ENCODE assay signal across 9 mouse cellular contexts in the genomic region with DNA sequence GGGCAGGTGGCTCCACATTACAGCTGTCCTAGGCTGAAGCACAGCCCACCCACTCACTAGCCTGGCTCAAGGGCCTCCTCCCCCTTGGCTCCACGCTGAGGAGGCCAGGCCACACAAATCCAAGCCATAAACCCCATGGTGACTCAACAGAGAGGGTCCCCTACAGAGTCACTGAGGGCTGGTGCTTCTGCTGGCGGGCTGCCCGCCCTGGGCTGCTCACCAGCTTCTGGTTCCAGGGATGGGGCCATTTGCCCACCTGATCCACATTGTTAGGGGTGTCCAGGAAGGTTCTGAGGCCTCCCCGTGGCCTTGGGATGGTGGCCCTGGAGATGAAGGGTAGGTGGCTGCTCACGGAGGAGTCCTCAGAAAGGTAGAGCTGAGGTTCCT. TPM values are rescaled to one million over a fixed set of nuclear protein-coding genes. Genes with fewer than 3 reads are reported as not detected.
DNase-seq lines count a peak whose midpoint lies in the region; ATAC-seq lines count a peak whose summit lies in the region.
"Had no signal": no experiment of that assay in that cellular context is flagged by ENCODE, and none has a peak within 500 bp of the region (broad histone marks: within the 10 kb centered on the region; RNA-seq: fewer than 3 reads in every experiment).

No protein-coding gene starts in this region.

- no peaks in the 10 kb centered on the region for H3K27me3 ChIP-seq in kidney, embryonic 16.5 days (ENCODE audit: insufficient read depth, low read length)
- peaks cover 10% of the 10 kb centered on the region for H3K27me3 ChIP-seq in midbrain, embryonic 11.5 days (ENCODE audit: control insufficient read depth, insufficient read depth, low read length)

- H3K9ac ChIP-seq in kidney, embryonic 16.5 days (replicated peaks; ENCODE audit: low read length), result peak overlapping the region; percentile 48
- peak overlapping the region; percentile 37; the same call in 1 of the 2 replicates for H3K9ac ChIP-seq in midbrain, embryonic 11.5 days (ENCODE audit: low read length)

- H3K9me3 ChIP-seq in kidney, embryonic 16.5 days (ENCODE audit: low read length), result no peaks in the 10 kb centered on the region
- no peaks in the 10 kb centered on the region for H3K9me3 ChIP-seq in midbrain, embryonic 11.5 days (ENCODE audit: control insufficient read depth, low read length)

- peak overlapping the region; percentile 48 for H3K4me2 ChIP-seq in kidney, embryonic 16.5 days (replicated peaks; ENCODE audit: low read depth, low read length)
- peak overlapping the region; percentile 39 for H3K4me2 ChIP-seq in midbrain, embryonic 11.5 days

- no peak overlapping the region for H3K4me3 ChIP-seq in kidney, embryonic 16.5 days (ENCODE audit: low read length)
- no peak overlapping the region; the same call in 1 of the 2 replicates for H3K4me3 ChIP-seq in midbrain, embryonic 11.5 days (ENCODE audit: low read depth, low read length)

- H3K4me1 ChIP-seq in kidney, embryonic 16.5 days (ENCODE audit: insufficient read depth, low read length), result peaks cover 32% of the 10 kb centered on the region
- H3K4me1 ChIP-seq in midbrain, embryonic 11.5 days (ENCODE audit: control insufficient read depth, insufficient read depth, low read length), result peaks cover 25% of the 10 kb centered on the region

- H3K27ac ChIP-seq in kidney, embryonic 16.5 days (ENCODE audit: low read length), result peak overlapping the region; percentile 16; the same call in 1 of the 2 replicates
- H3K27ac ChIP-seq in midbrain, embryonic 11.5 days (ENCODE audit: low read depth, low read length), result peak overlapping the region; percentile 35

- ATAC-seq in kidney, embryonic 16.5 days (ENCODE audit: low FRiP score, low TSS enrichment), result 0 out of 2 replicates have a peak, but pooled peaks have one; percentile 1
- peak; percentile 18; the same call in 1 of the 2 replicates for ATAC-seq in midbrain, embryonic 11.5 days (ENCODE audit: low FRiP score)
- ATAC-seq in inflammation-experienced regulatory T-cells, adult 6 months, result no peak

- no peaks in the 10 kb centered on the region for H3K36me3 ChIP-seq in kidney, embryonic 16.5 days (ENCODE audit: insufficient read depth, low read length)
- H3K36me3 ChIP-seq in midbrain, embryonic 11.5 days (ENCODE audit: control insufficient read depth, insufficient read depth, low read length), result no peaks in the 10 kb centered on the region

- 61% methylated on average over 5 of the region's 5 CpGs for whole genome bisulfite sequencing in kidney, embryonic 16.5 days
- WGBS in midbrain, embryonic 11.5 days, result 38% methylated on average over 5 of the region's 5 CpGs

- no peak for DNase-seq in kidney, adult 18-20 months
- DNase-seq in cerebellum, postnatal 10 days, result peak; percentile 64 to 73
- DNase-seq in heart, postnatal 4 days, result peak; percentile 27
- DNase-seq in midbrain, embryonic 11.5 days (ENCODE audit: low spot score, missing footprints), result no peak
- DNase-seq in urinary bladder, adult 2 months (ENCODE audit: low spot score), result no peak
- DNase-seq in retina, embryonic 14.5 days (ENCODE audit: low spot score), result no peak

RNA-seq across cellular contexts. Expression of gene 1700001O22Rik, which starts 7.6 kb away (rescaled TPM):
- 5.1 and 5.2 TPM in 2 replicates for polyA plus RNA-seq in kidney, embryonic 16.5 days (2015; fragmentation: Nextera tagmentation; extraction: Ambion mirVana)
- total RNA-seq in heart, postnatal 4 days (2021), result 1 to 10 TPM; 2.6 to 4.0 TPM
- 1.5 and 2.5 TPM in 2 replicates for polyA plus RNA-seq in midbrain, embryonic 11.5 days (2014; fragmentation: Nextera tagmentation; extraction: Ambion mirVana)
- 1.5 TPM in 2 replicates for polyA plus RNA-seq in urinary bladder, adult 2 months (2012; rRNA removed)
- polyA plus RNA-seq in inflammation-experienced regulatory T-cells, adult 6 months (2017; shearing (Covaris generic)), result 1 to 10 TPM in 1 of 3 experiments, under 1 TPM in 2; 0.55 to 2.5 (median 0.84) TPM

RNA-seq across cellular contexts. Expression of gene Ntmt1, which starts 11.7 kb away (rescaled TPM):
- 92.9 and 94.9 TPM in 2 replicates for polyA plus RNA-seq in kidney, embryonic 16.5 days (2015; fragmentation: Nextera tagmentation; extraction: Ambion mirVana)
- total RNA-seq in heart, postnatal 4 days (2021), result 10 to 100 TPM; 51.7 to 54.5 TPM
- 98.7 and 107 TPM in 2 replicates for polyA plus RNA-seq in midbrain, embryonic 11.5 days (2014; fragmentation: Nextera tagmentation; extraction: Ambion mirVana)
- polyA plus RNA-seq in urinary bladder, adult 2 months (2012; rRNA removed), result 32.8 and 44.1 TPM in 2 replicates
- polyA plus RNA-seq in inflammation-experienced regulatory T-cells, adult 6 months (2017; shearing (Covaris generic)), result 10 to 100 TPM; 27.4 to 34.0 (median 28.7) TPM

RNA-seq across cellular contexts. Expression of gene Asb6, which starts 34.3 kb away (rescaled TPM):
- polyA plus RNA-seq in kidney, embryonic 16.5 days (2015; fragmentation: Nextera tagmentation; extraction: Ambion mirVana), result 39.0 and 42.7 TPM in 2 replicates
- 10 to 100 TPM; 11.7 to 13.2 TPM for total RNA-seq in heart, postnatal 4 days (2021)
- polyA plus RNA-seq in midbrain, embryonic 11.5 days (2014; fragmentation: Nextera tagmentation; extraction: Ambion mirVana), result 23.0 and 31.0 TPM in 2 replicates
- 26.0 and 27.0 TPM in 2 replicates for polyA plus RNA-seq in urinary bladder, adult 2 months (2012; rRNA removed)
- 10 to 100 TPM; 36.4 to 43.6 (median 36.4) TPM for polyA plus RNA-seq in inflammation-experienced regulatory T-cells, adult 6 months (2017; shearing (Covaris generic))

RNA-seq across cellular contexts. Expression of gene Prrx2, which starts 38.9 kb away (rescaled TPM):
- 7.7 and 8.0 TPM in 2 replicates for polyA plus RNA-seq in kidney, embryonic 16.5 days (2015; fragmentation: Nextera tagmentation; extraction: Ambion mirVana)
- total RNA-seq in heart, postnatal 4 days (2021), result 1 to 10 TPM; 8.7 to 9.4 TPM
- polyA plus RNA-seq in midbrain, embryonic 11.5 days (2014; fragmentation: Nextera tagmentation; extraction: Ambion mirVana), result 20.1 and 24.4 TPM in 2 replicates
- 16.4 and 21.9 TPM in 2 replicates for polyA plus RNA-seq in urinary bladder, adult 2 months (2012; rRNA removed)
- not detected for polyA plus RNA-seq in inflammation-experienced regulatory T-cells, adult 6 months (2017; shearing (Covaris generic))
- total RNA-seq: hematopoietic stem cell, adult 5-6 weeks had no signal

Comparison
In these comparisons a context has a peak if more than half of its experiments do, and no peak if none do; other contexts are left out.
1. DNase-seq: peak in cerebellum, postnatal 10 days (2 of 2) and heart, postnatal 4 days (single experiment); none in kidney, adult 18-20 months (single experiment), midbrain, embryonic 11.5 days (single experiment), urinary bladder, adult 2 months (single experiment) and retina, embryonic 14.5 days (single experiment).